Mouse (Mus musculus) bone marrow macrophage, adult 2 months (primary cell): ENCODE measurements at regions not wholly inside any gene's neighbourhood (a gene's known extent, or its start where the extent isn't known, plus 50 kb on each side); places are given as distances from the start of the nearest gene placed in this dataset.

Experiments used
- CTCF ChIP-seq: IDR thresholded peaks from 2 replicates; pipeline ENCODE4 v1.5.1; 2012; ENCODE audit warnings: low read depth, mild to moderate bottlenecking, low read length, moderate library complexity
- POLR2A ChIP-seq: IDR thresholded peaks from 2 replicates; pipeline ENCODE4 v1.6.1; 2012; ENCODE audit warnings: mild to moderate bottlenecking, low read depth, low read length, borderline replicate concordance

- no peak for TF ChIP-seq CTCF
- no peak for TF ChIP-seq POLR2A
Measured at GRCm38 (mm10) chr5:75847966-75848365, 130.3 kb downstream of the Kdr start.
